Mouse (Mus musculus) mouse embryonic stem cell (cell line): ENCODE results near the gene Syn3.
"Not testable (repeated sequence)": the region's sequence is repeated elsewhere in the genome, so short reads cannot be mapped to it uniquely, and the experiment has no call there.

Experiments used
- in situ Hi-C, 2 experiments: fragments of 300-500 bp; cut with MboI; formaldehyde crosslinking; loops; 1 replicate in 1 of 2; 3 replicates in 1 of 2; pipeline ENCODE4 v1.14.3; 2019 to 2020; ENCODE audit warnings: low sequenced_read_pairs in 2 of 2, low pct_unique_long_range_greater_than_20kb in 1 of 2, mixed read lengths in 1 of 2; ENCODE audit not compliant: unreplicated experiment in 1 of 2

The Syn3 gene

GRCm38 (mm10) chr10:86043651-86044050 is 455.0 kb downstream of the Syn3 start:
- in situ Hi-C loops: no loop called here

GRCm38 (mm10) chr10:86034007-86034728 is 464.5 kb downstream of the Syn3 start:
- in situ Hi-C loops: no loop called here

DNA sequence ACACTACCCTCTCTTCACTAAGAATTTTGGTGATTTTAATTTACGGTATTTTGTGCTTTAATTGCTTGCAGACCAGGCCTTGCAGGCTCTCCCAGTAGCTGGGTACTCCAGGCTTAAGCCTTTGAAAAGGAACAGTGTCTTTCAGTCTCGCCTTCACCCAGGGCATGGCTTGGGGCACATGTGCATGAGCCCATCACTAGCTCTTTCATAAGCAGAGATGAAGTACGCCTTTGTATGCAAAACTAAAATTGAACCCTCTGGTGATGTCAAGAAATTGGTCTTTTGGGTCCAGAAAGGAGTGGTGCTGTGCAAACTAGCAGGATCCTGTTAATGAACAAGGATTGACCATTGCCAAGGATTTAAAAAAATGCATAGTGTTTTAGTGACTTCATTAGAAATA is 466.2 kb downstream of the Syn3 start:
- in situ Hi-C loops: no loop called here

- in situ Hi-C loops: no loop called here
Observed at GRCm38 (mm10) chr10:86030743-86031142, 468.0 kb downstream of the Syn3 start.

DNA sequence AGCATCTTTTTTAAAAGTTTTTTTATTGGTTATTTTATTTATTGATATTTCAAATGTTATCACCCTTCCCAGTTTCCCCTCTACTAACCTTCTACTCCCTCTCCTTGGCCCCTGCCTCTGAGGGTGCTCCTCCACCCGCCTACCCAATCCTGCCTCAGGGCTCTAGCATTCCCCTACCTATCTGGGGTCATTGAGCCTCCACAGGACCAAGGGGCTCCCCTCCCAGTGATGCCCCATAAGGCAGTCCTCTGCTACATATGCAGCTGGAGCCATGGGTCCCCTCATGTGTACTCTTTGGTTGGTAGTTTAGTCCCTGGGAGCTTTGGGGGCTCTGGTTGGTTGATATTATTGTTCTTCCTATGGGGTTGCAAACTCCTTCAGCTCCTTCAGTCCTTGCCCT is 471.9 kb downstream of the Syn3 start:
- in situ Hi-C loops: not testable (repeated sequence)

DNA sequence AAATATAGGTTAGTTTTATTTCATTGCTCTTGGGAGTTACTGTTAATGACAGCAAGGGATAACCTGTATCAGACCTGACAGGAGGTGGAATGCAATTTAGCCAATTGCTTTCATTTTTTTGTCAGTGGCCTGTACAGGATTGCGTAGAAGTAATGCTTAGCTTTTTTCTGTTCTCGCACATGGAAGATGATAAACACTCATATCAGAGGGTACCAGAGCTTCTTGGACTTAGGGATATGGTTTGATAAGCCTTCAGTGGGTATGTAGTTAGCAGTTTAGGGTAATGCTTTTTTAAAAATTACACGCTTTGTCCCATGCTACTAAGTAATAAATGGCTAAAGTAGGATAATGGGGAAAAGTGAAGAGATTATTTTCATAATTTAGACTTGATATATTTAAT is 472.3 kb downstream of the Syn3 start:
- in situ Hi-C loops: no loop called here

- in situ Hi-C loops: no loop called here
Observed at GRCm38 (mm10) chr10:86025906-86026305, 472.8 kb downstream of the Syn3 start.

GRCm38 (mm10) chr10:86023149-86023548 is 475.5 kb downstream of the Syn3 start:
- in situ Hi-C loops: no loop called here

DNA sequence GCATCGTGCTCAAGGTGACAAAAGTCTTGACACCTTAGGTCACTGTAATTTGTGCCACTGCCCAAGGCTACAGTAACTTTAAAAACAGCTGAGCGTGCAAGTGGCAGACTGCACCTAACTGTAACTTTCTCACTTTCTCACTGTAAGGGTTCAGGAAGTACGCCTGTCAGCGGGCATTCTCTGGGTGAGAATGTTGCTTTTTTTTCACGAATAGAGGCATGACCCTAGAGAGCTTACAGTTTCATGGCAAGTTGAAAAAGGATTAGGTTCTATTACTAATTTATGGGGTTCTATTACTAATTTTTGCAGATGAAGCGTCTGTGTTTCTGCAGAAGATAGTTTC is 476.3 kb downstream of the Syn3 start:
- in situ Hi-C loops: no loop called here

GRCm38 (mm10) chr10:86021749-86022473 is 476.8 kb downstream of the Syn3 start, which contains the start of gene Fbxo7:
Gene Fbxo7, plus strand, starts transcription at chr10:86021972.
- in situ Hi-C loops: no loop called here

- in situ Hi-C loops: no loop called here
Observed at GRCm38 (mm10) chr10:86021408-86021748, 477.3 kb downstream of the Syn3 start.

DNA sequence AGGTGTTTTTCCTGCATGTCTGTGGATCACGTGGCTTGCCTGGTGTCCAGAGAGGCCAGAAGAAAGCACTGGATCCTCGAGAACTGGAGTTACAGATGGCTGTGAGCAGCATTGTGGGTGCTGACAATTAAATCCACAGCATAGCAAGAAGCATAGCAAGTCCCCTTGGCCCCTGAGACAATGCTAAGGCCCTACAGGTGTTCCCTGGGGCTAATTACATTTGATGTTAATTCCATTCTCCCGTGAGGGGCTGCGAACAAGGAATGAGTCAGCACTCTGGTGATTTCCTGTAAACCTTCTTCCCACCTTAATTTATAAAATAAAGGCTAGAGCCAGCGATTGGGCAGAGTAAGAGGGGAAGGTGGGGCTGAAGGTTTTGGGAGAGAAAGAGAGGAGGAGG is 479.9 kb downstream of the Syn3 start:
- in situ Hi-C loops: no loop called here

- in situ Hi-C loops: no loop called here
Observed at GRCm38 (mm10) chr10:86017781-86018180, 480.9 kb downstream of the Syn3 start.

DNA sequence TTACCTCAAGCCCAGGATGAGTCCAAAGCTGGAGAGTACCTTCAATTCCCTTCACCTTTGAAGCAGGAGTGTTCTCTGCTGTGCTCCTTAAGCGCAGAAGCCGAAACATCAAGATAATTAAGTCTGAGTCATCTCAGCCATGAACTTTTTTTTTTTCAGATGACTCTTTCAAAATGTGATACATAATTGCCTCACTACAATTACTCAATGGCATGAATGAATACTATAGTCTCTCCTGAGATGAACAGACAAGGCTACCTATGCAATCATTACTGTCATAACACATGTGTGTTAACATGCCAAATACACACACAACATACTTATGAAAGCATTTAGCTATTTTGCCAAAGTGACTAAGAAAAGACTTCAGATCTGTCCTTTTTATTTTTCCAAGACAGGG is 486.9 kb downstream of the Syn3 start, which contains the start of gene Bpifc:
Gene Bpifc, minus strand, starts transcription at position 115 of the 400 bp plus-strand sequence.
- in situ Hi-C loops: no loop called here

- in situ Hi-C loops: no loop called here
Observed at GRCm38 (mm10) chr10:86011172-86011571, 487.5 kb downstream of the Syn3 start.

DNA sequence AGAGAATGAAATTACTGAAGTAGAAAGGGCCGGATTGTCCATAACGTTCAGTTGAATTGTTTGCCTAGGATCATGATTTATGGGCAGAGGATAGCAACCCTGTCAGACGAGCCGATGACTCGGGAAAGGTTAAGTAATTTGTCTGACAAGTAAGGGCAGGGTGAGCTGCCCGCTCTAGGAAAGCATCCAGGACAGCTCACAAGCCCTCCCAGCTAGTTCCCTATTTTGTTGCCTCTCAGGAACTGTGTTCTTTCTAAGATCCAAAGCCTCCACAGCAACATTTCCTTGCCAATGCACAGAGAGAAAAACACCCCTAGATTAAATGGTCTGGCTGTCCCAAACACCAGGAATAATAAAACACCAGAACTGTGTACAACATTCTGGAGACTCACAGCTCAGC is 488.1 kb downstream of the Syn3 start:
- in situ Hi-C loops: no loop called here

- in situ Hi-C loops: no loop called here
Observed at GRCm38 (mm10) chr10:86009688-86010087, 489.0 kb downstream of the Syn3 start.

DNA sequence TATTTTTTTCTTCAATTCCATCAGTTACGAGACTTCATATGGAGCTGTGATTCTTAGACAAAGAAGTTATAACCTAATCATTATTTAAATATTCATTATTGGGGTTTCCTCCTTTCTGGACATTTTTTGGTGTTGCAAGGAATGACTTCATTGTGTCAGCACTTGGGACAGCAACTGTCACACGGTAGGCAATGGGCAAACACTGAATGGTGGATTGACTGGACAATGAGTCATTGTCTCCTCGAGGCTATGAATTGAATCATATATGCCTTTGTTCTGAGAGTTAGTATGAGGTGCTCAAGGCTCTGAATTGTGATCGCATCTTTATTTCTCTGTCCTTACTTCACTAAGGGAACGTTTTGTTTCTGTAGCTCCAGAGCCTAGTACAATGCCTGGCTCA is 492.2 kb downstream of the Syn3 start:
- in situ Hi-C loops: no loop called here
